Mouse (Mus musculus): Measurements from ENCODE around the gene Gm30191.
"Not testable (repeated sequence)": the region's sequence is repeated elsewhere in the genome, so short reads cannot be mapped to it uniquely, and the experiment has no call there.

Gm30191 gene

DNA sequence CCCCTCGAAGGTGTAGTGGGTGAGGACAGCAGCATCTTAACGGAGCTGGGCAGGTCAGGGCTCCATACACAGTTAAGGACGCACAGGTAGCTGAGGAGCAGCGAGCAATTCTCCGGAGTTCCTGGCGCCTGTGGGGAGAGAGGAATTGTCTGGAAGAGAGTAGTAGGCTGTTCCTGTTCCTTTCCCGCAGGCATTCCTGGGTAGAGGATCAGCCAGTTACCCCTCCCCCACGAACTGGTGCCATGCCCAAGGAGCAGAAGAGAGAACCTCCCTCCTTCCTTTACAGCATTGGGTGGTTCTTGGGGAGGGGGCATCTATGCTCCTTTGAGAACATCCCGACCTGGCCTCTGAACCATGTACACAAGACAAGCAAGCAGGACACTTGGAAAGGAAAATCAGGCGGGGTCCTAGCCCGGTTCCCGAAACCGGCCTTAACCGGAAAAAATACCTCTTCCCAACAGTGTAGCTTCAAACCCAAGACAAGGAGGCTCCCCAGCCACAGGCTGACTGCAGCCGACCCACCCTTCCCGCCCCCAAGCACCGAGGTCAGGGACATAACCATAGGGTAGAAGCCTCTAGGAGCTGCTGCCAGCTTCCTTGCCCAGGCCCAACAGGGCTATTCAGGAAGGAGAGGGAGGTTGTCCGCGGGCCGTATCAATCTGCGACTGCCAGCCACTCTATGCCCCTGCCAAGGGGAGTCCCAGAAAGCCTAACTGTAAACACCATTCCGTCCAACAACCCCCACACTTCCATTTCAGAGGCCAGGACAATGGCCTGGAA lies 5.6 kb downstream of the Gm30191 start:
- DNase-seq (ENCODE audit: low spot score): no peak

GRCm38 (mm10) chr4:134252911-134253721 lies 6.4 kb downstream of the Gm30191 start:
- DNase-seq (ENCODE audit: low spot score): no peak

- no peak for DNase-seq (ENCODE audit: low spot score)
These were observed 7.1 kb downstream of the Gm30191 start, which contains the start of gene Grrp1 for GRCm38 (mm10) chr4:134253722-134254324. Gene Grrp1, minus strand, starts transcription at chr4:134254106.

- DNase-seq (ENCODE audit: low spot score): no peak
These were observed 8.1 kb downstream of the Gm30191 start for GRCm38 (mm10) chr4:134254835-134255234.

GRCm38 (mm10) chr4:134255854-134256253 lies 9.1 kb downstream of the Gm30191 start:
- DNase-seq (ENCODE audit: low spot score): no peak

DNA sequence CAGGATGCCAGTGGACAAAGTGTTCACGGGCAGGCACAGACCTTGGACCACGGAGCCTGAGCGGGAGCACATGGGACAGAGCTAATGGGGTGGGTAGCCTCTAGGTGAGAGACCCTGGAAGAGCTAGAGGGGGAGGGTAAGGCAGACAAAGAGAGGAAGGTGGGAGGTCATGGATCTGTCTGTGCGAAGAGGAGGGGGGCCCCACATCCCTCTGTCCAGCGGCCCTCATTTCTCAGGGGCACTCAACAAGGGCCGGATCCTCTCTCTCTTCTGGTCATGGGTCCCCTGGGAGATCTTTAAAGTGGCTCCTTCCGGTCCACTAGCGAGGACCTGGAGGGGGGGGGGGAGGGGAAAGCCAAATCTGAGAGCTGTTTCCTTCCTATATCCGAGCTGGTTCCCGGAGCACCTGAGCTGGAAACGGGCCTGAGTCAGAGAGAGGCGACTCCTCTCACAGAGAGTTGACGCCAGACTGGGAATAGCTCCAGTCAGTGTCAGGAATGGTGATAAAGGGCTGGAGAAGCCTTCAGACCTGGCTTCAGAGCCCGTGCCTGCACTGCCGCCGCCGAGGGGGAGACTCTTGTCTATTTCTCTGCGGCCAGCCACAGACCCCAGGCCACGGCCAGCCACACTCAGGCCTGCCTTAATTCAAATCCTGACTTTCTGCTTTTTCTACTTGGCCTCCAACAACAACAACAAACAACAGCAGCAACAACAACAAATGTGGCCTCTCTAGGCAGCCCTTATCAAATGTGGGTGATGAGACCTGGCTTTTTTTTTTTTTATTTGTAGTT lies 9.9 kb downstream of the Gm30191 start:
- DNase-seq (ENCODE audit: low spot score): no peak

DNA sequence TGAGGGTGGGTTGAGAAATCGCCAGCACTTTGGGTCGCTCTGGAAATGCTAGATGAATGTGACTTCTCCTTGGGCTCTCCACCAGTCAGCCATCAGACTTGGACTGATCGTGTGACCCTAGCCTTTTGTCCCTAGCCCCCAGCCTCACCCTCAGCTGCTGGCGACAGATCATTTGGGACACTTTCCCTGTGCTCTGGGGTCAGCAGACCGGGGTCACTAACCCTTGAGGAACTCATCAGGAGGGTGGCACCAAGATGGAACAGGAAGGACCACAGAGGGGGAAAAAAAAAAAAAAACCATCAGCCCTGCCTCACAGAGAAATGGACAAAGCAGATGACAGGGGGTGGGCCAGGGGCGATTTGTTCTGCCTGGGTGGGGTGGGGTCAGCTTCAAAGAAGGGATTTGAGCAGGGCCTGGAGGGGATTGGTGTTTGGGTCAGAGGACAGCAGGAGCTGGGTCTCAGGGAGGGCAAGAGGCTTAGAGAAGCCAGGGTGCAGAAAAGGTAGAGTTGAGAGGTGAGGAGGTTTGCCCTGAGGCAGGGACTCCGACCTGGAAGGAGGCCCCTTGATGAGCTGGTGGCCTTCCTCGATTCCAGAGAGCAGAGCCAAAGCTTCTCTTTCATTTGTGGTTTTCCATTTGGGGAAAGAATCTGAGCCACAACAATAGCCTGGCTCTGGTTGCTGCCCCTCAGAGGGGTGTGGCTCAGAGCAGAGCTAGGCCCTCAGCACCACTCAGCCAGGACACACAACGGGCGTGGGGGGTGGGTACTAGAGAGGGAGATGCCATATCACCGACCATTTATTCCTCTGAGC lies 10.7 kb downstream of the Gm30191 start:
- no peak for DNase-seq (ENCODE audit: low spot score)

- no peak for DNase-seq (ENCODE audit: low spot score)
These were observed 11.6 kb downstream of the Gm30191 start for GRCm38 (mm10) chr4:134258354-134258753.

GRCm38 (mm10) chr4:134263191-134263590 lies 16.5 kb downstream of the Gm30191 start:
- DNase-seq (ENCODE audit: low spot score): peak; percentile 77

DNA sequence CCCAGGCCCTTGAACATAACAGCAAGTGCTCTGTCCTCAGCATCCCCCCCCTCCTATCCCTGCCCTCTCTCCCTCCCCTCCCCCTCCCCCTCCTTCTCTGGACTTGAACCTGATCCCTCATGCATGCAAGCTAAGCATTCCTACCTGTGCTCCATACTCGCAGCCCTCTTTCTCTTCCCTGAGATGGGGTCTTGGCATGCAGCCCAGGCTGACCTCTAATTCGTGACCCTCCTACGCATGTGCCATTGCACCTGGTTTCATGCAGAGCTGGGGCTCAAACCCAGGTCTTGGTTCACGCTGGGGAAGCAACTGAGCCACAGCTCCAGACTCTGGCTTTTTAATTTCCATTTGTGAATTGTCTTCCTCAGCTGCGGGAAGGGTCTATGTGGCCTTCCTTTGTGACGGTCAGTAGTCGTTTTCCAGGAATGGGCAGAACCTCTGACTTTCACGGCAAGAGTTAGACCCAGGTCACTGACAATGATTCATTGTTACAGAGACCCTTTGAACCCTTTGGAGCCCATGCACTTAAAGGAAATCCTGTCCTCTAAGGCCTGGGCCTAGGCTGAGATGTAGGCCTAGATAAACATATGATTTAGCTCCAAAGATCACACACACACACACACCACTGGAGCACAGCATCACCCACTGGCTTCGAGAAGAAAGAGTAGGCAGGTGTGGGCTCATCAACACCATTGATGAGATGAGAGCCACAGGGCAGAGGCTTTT lies 19.3 kb downstream of the Gm30191 start:
- no peak for DNase-seq (ENCODE audit: low spot score)

GRCm38 (mm10) chr4:134268102-134268655 lies 21.4 kb downstream of the Gm30191 start:
- DNase-seq (ENCODE audit: low spot score): no peak

DNA sequence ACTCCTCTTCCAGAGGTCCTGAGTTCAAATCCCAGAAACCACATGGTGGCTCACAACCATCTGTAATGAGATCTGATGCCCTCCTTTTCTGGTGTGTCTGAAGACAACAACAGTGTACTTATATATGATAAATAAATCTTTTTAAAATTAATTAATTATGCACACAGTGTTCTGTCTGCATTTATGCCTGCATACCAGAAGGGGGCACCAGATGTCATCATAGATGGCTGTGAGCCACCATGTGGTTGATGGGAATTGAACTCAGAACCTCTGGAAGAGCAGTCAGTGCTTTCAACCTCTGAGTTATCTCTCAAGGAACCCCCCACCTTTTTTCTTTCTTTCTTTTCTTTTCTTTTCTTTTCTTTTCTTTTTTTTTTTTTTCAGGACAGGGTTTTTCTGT lies 22.9 kb downstream of the Gm30191 start:
- DNase-seq (ENCODE audit: low spot score): not testable (repeated sequence)

DNA sequence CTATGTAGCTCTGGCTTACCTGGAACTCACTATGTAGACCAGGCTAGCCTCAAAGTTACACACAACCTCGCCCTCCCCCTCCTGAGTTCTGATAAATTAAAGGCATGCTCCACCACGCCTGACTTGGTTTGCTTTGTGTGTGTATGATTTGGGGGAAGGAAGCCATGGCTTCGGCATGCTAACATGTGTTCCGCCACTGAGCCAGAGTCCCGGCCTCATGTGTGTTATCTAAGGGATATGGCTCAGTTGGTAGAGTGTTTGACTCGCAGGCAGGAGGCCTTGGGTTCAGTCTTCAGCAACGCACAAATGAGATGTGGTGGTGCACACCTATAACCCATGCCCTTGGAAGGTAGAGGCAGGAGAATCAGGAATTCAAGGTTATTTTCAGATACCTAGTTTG lies 25.2 kb downstream of the Gm30191 start:
- no peak for DNase-seq (ENCODE audit: low spot score)

GRCm38 (mm10) chr4:134272731-134273416 lies 26.1 kb downstream of the Gm30191 start:
- no peak for DNase-seq (ENCODE audit: low spot score)

DNA sequence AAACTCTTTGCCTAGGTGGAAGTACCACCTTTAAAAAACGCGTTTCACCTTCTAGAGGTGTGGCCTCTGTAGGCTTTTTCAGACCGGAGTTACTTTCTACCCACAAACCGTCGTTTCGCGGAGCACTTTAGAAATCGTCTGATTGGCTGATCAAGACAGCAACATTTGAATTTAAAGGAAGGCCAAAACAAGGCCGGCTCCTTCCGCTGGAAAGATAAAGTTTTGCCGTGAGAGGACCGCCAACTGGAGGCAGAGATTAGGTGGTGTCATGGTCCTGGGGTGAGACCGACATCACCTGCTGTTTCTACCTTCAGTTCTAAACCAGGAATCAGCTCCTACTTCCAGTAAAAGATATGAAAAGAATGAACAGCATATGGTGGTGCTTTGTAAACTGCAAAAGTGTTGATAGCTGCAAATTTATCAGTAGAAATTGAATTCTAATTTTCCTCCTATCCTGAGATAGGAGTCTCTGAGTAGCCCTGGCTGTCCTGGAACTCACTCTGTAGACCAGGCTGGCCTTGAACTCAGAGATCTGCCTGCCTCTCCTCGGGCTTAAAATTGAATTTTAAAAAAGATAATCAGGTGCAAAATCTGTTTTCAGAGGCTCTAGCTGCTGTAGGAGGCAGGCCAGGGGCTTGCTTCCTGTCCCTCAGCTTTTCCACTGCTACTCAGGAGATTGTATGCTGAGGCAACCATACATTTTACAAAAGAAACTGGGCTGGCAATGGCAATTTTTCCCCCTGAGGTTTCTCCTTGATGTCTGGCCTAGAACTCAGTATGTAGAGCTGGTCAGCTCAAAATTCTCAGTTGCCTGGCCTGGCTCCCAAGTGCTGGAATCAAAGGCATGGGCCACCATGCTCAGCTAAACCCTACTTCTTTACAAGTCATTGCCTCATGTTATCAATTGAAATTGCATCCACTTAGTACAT lies 26.9 kb downstream of the Gm30191 start:
- peak; percentile 48 for DNase-seq (ENCODE audit: low spot score)

DNA sequence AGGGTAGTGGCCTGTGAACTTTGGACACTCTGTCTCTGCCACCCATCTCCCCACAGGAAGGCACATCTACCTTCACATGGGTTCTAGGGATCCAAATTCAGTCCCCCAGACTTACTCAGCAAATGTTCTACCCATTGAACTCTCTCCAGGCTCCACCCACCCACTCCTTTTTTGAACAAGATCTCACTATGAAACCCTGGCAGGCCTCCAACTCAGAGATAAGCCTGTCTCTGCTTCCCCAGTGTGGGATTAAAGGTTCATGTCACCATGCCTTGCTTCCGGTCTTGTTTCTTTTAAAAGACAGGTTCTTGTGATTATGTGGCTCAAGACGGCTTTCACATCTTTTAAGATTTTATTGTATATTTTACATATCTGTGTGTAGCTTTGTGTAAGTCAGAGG lies 38.2 kb downstream of the Gm30191 start:
- DNase-seq (ENCODE audit: low spot score): no peak

GRCm38 (mm10) chr4:134286226-134287167 lies 39.8 kb downstream of the Gm30191 start:
- peak; percentile 39 for DNase-seq (ENCODE audit: low spot score)

Measured in urinary bladder, postnatal 14 days (tissue).